Mouse (Mus musculus) stomach, embryonic 15.5 days (tissue): Measurements from ENCODE around the gene Esyt2. TPM values are rescaled to one million over a fixed set of nuclear protein-coding genes. Genes with fewer than 3 reads are reported as not detected.

ENCODE experiments used
- ATAC-seq: fragments of 200-750 bp; cut with Nextera tagmentation; 2 replicates; pipeline ENCODE4 v1.8.0; 2017; ENCODE audit warnings: low read depth, moderate number of reproducible peaks, moderate TSS enrichment; ENCODE audit not compliant: insufficient read depth, low FRiP score
- H3K27ac ChIP-seq: fragments of 300-500 bp; sonication (generic); 2 replicates; pipeline ENCODE4 v1.5.1; 2015; ENCODE audit warnings: mild to moderate bottlenecking, inconsistent platforms
- H3K27me3 ChIP-seq: fragments of 300-500 bp; sonication (generic); replicated peaks from 2 replicates; pipeline ENCODE4 v1.6.1; 2015; ENCODE audit warnings: inconsistent platforms
- H3K36me3 ChIP-seq: fragments of 300-500 bp; sonication (generic); 2 replicates; pipeline ENCODE4 v1.6.1; 2015; ENCODE audit warnings: inconsistent platforms
- H3K4me1 ChIP-seq: fragments of 300-500 bp; sonication (generic); 2 replicates; pipeline ENCODE4 v1.6.1; 2015; ENCODE audit warnings: inconsistent platforms
- H3K4me2 ChIP-seq: fragments of 300-500 bp; sonication (generic); 2 replicates; pipeline ENCODE4 v1.6.1; 2015; ENCODE audit warnings: mild to moderate bottlenecking, inconsistent platforms
- H3K4me3 ChIP-seq: fragments of 300-500 bp; sonication (generic); replicated peaks from 2 replicates; pipeline ENCODE4 v1.5.1; 2015; ENCODE audit warnings: inconsistent platforms
- H3K9ac ChIP-seq: fragments of 300-500 bp; sonication (generic); 2 replicates; pipeline ENCODE4 v1.6.1; 2015; ENCODE audit warnings: inconsistent platforms
- H3K9me3 ChIP-seq: fragments of 300-500 bp; sonication (generic); 2 replicates; pipeline ENCODE4 v1.6.1; 2016; ENCODE audit warnings: inconsistent platforms
- WGBS: fragments of 180-500 bp; shearing (Covaris S2); methylation state at CpG from one replicate; pipeline ENCODE4 v1.1.7; 2015; 5-methylcytosine and 5-hydroxymethylcytosine counted together
- polyA plus RNA-seq: library from polyadenylated mRNA; unstranded; fragments of >200 nt; fragmentation: Nextera tagmentation; extraction: Ambion mirVana; gene quantifications from 2 replicates; pipeline ENCODE4 v1.2.1, GENCODE M21; 2015

Gene Esyt2
- polyA plus RNA-seq, result 28.4 and 29.9 TPM in 2 replicates

GRCm38 (mm10) chr12:116280653-116281364 lies at the start of gene Esyt2:
Gene Esyt2, plus strand, starts transcription at chr12:116281196.
- peak within 1 kb of the TSS; percentile 79 for H3K4me2 ChIP-seq
- peak; percentile 95 for ATAC-seq
- H3K4me1 ChIP-seq, result no peaks in the 10 kb centered on the region
- H3K27me3 ChIP-seq, result no peaks in the 10 kb centered on the region
- peak within 1 kb of the TSS; percentile 99 for H3K9ac ChIP-seq
- no peaks in the 10 kb centered on the region for H3K9me3 ChIP-seq
- peak within 1 kb of the TSS; percentile 99 for H3K27ac ChIP-seq
- no peaks in the 10 kb centered on the region for H3K36me3 ChIP-seq
- peak within 1 kb of the TSS; percentile 100 for H3K4me3 ChIP-seq
- WGBS, result under 1% methylated on average over 65 of the region's 68 CpGs

GRCm38 (mm10) chr12:116231612-116232011 lies 49.4 kb upstream of the Esyt2 start:
- Histone ChIP-seq H3K27ac (peak overlapping the region; percentile 21; the same call in 1 of the 2 replicates), H3K27me3 (no peaks in the 10 kb centered on the region), H3K4me3 (no peak overlapping the region; the same call in 1 of the 2 replicates), H3K4me1 (no peaks in the 10 kb centered on the region), H3K9ac (no peak overlapping the region), H3K4me2 (peak overlapping the region; percentile 23; the same call in 1 of the 2 replicates), H3K9me3 (no peaks in the 10 kb centered on the region), H3K36me3 (no peaks in the 10 kb centered on the region)
- 0 out of 2 replicates have a peak, but pooled peaks have one; percentile 56 for ATAC-seq
- 45% methylated on average over 12 of the region's 12 CpGs for WGBS

GRCm38 (mm10) chr12:116232061-116232460 lies 48.9 kb upstream of the Esyt2 start:
- peak overlapping the region; percentile 21; the same call in 1 of the 2 replicates for H3K27ac ChIP-seq
- no peak for ATAC-seq
- H3K4me2 ChIP-seq, result no peak overlapping the region

DNA sequence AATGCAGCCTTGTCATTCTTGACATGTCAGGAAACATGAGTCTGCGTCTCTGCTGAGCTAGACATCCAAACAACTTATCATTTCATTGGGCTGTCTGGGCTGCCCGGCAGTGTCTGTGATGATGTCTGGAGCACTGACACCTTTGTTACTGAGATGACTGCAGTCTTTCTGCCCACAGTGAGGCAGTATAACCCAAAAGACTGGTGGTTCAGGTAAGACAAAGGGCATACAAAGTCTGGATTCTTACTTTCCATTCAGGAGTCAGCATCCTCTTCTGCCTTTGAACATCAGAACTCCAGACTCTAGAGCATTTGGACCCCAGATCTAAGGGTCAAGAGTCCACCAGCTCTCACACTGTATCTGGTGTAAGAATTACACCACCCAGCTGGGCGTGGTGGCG lies 45.6 kb upstream of the Esyt2 start:
- Histone ChIP-seq H3K4me2 (no peak overlapping the region), H3K4me1 (no peaks in the 10 kb centered on the region), H3K36me3 (0 out of 2 replicates have a peak, but pooled peaks cover 2% of the 10 kb centered on the region), H3K9ac (no peak overlapping the region), H3K27me3 (no peaks in the 10 kb centered on the region), H3K27ac (no peak overlapping the region), H3K4me3 (no peak overlapping the region), H3K9me3 (no peaks in the 10 kb centered on the region)
- ATAC-seq, result no peak
- 76% methylated on average over 4 of the region's 4 CpGs for WGBS

More at GRCm38 (mm10) chr12:116232061-116232460, 48.9 kb upstream of the Esyt2 start:
- H3K9me3 ChIP-seq, result no peaks in the 10 kb centered on the region
- H3K4me1 ChIP-seq, result no peaks in the 10 kb centered on the region
- WGBS, result 71% methylated on average over 1 of the region's 1 CpGs
- no peak overlapping the region for H3K4me3 ChIP-seq
- H3K36me3 ChIP-seq, result no peaks in the 10 kb centered on the region
- H3K27me3 ChIP-seq, result no peaks in the 10 kb centered on the region
- no peak overlapping the region for H3K9ac ChIP-seq

DNA sequence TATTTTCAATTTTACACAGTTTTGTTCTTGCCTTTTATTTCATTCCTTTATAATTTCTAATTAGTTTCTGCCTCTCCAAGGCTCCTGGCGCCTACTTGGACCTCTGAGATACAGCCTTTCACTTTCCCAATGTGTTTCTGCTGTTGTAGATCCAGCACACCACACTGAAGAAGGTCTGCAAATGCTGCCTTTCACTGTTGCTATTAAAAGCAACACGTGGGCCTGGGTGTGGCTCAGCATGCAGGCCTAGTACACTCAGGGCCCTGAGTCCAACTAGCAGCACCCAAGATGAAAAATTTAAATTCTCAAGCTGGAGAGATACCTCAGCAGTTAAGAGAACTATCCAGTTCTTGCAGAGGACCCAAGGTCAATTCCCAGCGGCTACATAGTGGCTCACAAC lies 44.3 kb upstream of the Esyt2 start:
- Histone ChIP-seq H3K4me1 (no peaks in the 10 kb centered on the region), H3K9ac (no peak overlapping the region), H3K4me3 (no peak overlapping the region), H3K9me3 (no peaks in the 10 kb centered on the region), H3K36me3 (0 out of 2 replicates have a peak, but pooled peaks cover 2% of the 10 kb centered on the region), H3K27me3 (no peaks in the 10 kb centered on the region), H3K4me2 (no peak overlapping the region), H3K27ac (no peak overlapping the region)
- WGBS, result 80% methylated on average over 3 of the region's 3 CpGs
- no peak for ATAC-seq

DNA sequence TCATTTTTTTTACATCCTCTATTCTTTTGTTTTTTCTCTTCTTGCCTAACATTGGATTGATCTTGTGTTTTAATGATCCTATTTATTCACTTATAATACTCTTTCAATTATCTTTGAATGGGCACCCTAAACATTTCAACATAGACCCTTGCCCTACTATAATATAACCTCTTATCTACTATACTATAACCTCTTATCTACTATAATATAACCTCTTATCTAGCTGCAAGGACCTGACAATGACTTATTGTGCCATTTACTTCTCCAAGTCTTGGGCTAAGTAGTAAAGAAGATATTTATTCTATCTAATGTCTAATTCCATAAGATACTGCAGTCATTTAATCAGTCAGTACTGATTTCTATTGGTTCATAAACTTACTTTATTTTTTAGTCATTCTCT lies 42.6 kb upstream of the Esyt2 start:
- no peak overlapping the region for H3K4me3 ChIP-seq
- no peak overlapping the region for H3K27ac ChIP-seq
- H3K36me3 ChIP-seq, result 0 out of 2 replicates have a peak, but pooled peaks cover 2% of the 10 kb centered on the region
- no peak for ATAC-seq
- H3K27me3 ChIP-seq, result no peaks in the 10 kb centered on the region
- no peaks in the 10 kb centered on the region for H3K4me1 ChIP-seq
- no peak overlapping the region for H3K9ac ChIP-seq
- no peaks in the 10 kb centered on the region for H3K9me3 ChIP-seq
- H3K4me2 ChIP-seq, result no peak overlapping the region

DNA sequence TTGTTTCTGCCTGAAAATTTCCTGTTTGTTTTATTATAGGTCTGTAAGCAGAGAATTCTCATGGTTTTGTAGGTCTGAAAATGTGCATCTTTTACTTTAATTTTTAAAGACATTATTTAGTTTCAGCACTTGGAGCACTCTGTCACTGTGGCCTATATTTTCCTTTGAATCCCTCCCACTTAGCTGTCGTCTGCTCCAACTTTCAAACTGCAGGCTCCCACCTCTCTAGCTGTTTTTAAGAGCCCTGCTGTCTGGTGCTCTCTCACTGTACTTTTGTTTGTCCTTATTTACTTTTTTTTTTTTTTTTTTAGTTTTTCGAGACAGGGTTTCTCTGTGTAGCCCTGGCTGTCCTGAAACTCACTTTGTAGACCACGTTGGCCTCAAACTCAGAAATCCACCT lies 42.2 kb upstream of the Esyt2 start:
- ATAC-seq, result no peak
- Histone ChIP-seq H3K9ac (no peak overlapping the region), H3K27ac (no peak overlapping the region), H3K4me3 (no peak overlapping the region), H3K36me3 (0 out of 2 replicates have a peak, but pooled peaks cover 2% of the 10 kb centered on the region), H3K4me1 (no peaks in the 10 kb centered on the region), H3K9me3 (no peaks in the 10 kb centered on the region), H3K4me2 (no peak overlapping the region), H3K27me3 (no peaks in the 10 kb centered on the region)
- WGBS, result 73% methylated on average over 3 of the region's 3 CpGs

DNA sequence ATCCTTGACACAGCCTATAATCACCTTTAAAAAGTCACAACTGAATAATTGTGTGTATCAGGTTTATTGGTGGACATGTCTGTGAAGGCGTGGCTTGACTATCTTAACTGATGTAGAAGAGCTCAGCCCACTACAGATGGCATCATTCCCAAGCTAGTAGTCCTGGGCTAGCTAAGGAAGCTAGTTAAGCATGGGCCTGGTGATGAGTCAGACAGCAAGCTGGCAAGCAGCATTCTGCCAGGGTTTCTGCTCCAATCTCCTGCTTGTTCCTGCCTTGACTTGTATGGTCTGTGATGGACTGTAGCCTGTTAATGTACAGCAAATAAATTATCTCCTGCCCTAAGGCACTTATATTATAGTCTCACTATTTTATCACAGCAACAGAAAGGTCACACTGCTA lies 36.4 kb upstream of the Esyt2 start:
- H3K9me3 ChIP-seq, result no peaks in the 10 kb centered on the region
- no peaks in the 10 kb centered on the region for H3K4me1 ChIP-seq
- H3K9ac ChIP-seq, result no peak overlapping the region
- 0 out of 2 replicates have a peak, but pooled peaks cover 2% of the 10 kb centered on the region for H3K36me3 ChIP-seq
- H3K4me2 ChIP-seq, result no peak overlapping the region
- no peak for ATAC-seq
- H3K4me3 ChIP-seq, result no peak overlapping the region
- H3K27me3 ChIP-seq, result no peaks in the 10 kb centered on the region
- H3K27ac ChIP-seq, result no peak overlapping the region
- WGBS, result 88% methylated on average over 1 of the region's 1 CpGs

- Histone ChIP-seq H3K9me3 (no peaks in the 10 kb centered on the region), H3K4me1 (no peaks in the 10 kb centered on the region), H3K27ac (no peak overlapping the region), H3K4me2 (no peak overlapping the region), H3K36me3 (no peaks in the 10 kb centered on the region), H3K27me3 (no peaks in the 10 kb centered on the region), H3K4me3 (no peak overlapping the region), H3K9ac (no peak overlapping the region)
- no peak for ATAC-seq
- 69% methylated on average over 8 of the region's 8 CpGs for WGBS
These were observed 26.3 kb upstream of the Esyt2 start for GRCm38 (mm10) chr12:116254652-116255051.

DNA sequence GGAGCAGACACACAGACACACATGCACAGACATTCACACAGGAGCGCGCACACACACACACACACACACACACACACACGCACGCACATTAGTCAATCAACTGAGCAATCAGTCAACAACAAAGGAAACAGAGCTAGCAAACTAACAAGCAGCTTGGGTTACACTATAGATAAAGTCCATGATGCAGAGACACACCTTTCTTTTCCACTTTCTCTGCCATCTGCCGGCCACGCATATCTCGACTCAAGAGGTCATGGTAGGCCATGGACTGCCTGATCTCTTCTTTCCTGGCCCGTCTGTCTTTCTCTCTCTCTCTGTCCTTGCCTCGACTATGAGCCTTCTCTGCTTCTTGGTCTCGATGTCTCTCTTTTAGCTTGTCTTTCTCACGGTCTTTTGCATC lies 25.4 kb upstream of the Esyt2 start:
- Histone ChIP-seq H3K9me3 (no peaks in the 10 kb centered on the region), H3K27ac (no peak overlapping the region), H3K4me3 (no peak overlapping the region), H3K9ac (no peak overlapping the region), H3K27me3 (no peaks in the 10 kb centered on the region), H3K36me3 (no peaks in the 10 kb centered on the region), H3K4me2 (no peak overlapping the region), H3K4me1 (no peaks in the 10 kb centered on the region)
- no peak for ATAC-seq
- 88% methylated on average over 11 of the region's 11 CpGs for WGBS

DNA sequence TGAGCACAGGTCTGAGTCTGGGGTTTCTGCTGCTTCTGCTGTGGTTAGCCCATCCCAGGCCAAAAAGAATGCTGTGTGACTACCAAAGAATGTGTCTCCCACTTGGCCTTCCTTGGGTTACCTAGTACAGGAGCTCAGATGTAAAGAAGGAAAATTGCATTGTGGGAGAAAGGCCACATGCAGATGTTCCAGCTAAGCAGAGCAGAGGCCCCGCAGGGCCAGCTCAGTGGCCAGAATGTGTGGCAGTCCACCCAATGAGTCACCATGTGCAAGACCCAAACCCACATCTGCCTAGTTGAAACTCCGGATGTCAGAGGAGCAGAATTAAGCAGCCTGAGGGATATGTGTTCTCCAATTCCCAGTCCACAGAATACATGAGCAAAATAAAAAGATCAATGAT lies 22.7 kb upstream of the Esyt2 start:
- Histone ChIP-seq H3K4me3 (no peak overlapping the region), H3K27me3 (no peaks in the 10 kb centered on the region), H3K9me3 (no peaks in the 10 kb centered on the region), H3K9ac (no peak overlapping the region), H3K27ac (no peak overlapping the region), H3K36me3 (no peaks in the 10 kb centered on the region), H3K4me1 (no peaks in the 10 kb centered on the region), H3K4me2 (no peak overlapping the region)
- no peak for ATAC-seq
- WGBS, result 82% methylated on average over 2 of the region's 2 CpGs

DNA sequence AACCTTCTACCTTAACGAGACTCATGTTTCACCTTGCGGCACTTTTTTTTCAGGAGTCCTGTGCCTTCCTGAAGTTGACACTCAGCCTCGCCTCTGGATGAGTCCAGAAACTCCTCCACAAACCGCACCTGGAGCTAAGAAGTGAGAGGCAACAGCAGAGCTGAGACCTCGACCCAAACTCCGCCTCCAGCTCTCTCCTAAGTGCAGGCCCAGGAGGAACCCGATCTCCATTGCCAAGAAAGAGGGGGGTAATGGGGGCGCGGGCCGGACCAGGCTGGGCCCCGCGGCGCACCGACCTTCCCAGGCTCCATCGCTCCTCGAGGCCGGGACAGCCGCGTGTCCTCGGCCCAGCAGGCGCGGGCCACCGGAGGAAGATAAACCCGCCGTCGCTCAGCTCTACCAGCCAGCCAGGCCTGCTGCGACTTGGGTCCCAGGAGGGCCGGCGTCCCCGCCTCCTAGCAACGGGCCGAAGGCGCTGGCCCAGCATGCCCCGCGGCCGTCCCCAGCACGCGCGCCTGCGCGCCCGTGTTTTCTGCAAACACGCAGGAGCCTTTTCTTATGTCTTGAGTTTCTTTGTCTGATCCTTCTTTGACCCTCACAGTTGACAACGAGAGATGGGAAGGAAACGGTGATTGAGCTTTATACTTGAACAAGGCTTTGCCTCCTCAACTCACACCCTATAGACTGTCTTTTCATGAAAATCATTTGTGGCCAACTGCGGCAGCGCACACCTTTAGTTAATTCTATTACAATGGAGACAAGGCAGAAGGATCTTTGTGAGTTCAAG lies 18.2 kb upstream of the Esyt2 start, which contains the start of gene Wdr60:
TSS of gene Wdr60 (minus strand) at position 468 of the 787 bp plus-strand sequence.
- H3K36me3 ChIP-seq, result no peaks in the 10 kb centered on the region
- peak within 1 kb of the TSS; percentile 68 for H3K9ac ChIP-seq
- peak within 1 kb of the TSS; percentile 75; the same call in 1 of the 2 replicates for H3K27ac ChIP-seq
- 3% methylated on average over 47 of the region's 47 CpGs for WGBS
- peak; percentile 98 for ATAC-seq
- H3K9me3 ChIP-seq, result no peaks in the 10 kb centered on the region
- no peaks in the 10 kb centered on the region for H3K4me1 ChIP-seq
- peak within 1 kb of the TSS; percentile 85 for H3K4me3 ChIP-seq
- H3K4me2 ChIP-seq, result peak within 1 kb of the TSS; percentile 74
- H3K27me3 ChIP-seq, result no peaks in the 10 kb centered on the region
